Mouse (Mus musculus) lung, adult 2 months (tissue): ENCODE results near the gene Pex5. TPM values are rescaled to one million over a fixed set of nuclear protein-coding genes. Genes with fewer than 3 reads are reported as not detected.
A peak's percentile ranks its signal among the peaks of the same experiment; 100 is the strongest.
"Not testable (repeated sequence)": the region's sequence is repeated elsewhere in the genome, so short reads cannot be mapped to it uniquely, and the experiment has no call there.

Source experiments
- DNase-seq: peaks from one replicate; pipeline ENCODE4 v3.0.0; 2022
- H3K4me1 ChIP-seq: fragments of 200-500 bp; 2 replicates; pipeline ENCODE4 v1.6.1; 2011; ENCODE audit warnings: low read length; ENCODE audit not compliant: control insufficient read depth, insufficient read depth
- H3K4me3 ChIP-seq: fragments of 200-500 bp; replicated peaks from 2 replicates; pipeline ENCODE3; 2011; ENCODE audit warnings: low read depth, mild to moderate bottlenecking, control low read depth, low read length; ENCODE audit errors: extremely low read depth
- CTCF ChIP-seq: fragments of 200-500 bp; IDR thresholded peaks from 2 replicates; pipeline ENCODE4 v1.5.1; 2011; ENCODE audit warnings: mild to moderate bottlenecking, low read length, control low read depth; ENCODE audit not compliant: insufficient read depth
- POLR2A ChIP-seq: fragments of 200-500 bp; IDR thresholded peaks from 2 replicates; pipeline ENCODE4 v1.6.1; 2011; ENCODE audit warnings: low read depth, mild to moderate bottlenecking, control low read depth, low read length, borderline replicate concordance; ENCODE audit errors: extremely low read depth
- WGBS: fragments of 180-500 bp; shearing (Covaris S2); methylation state at CpG from one replicate; pipeline ENCODE4 v1.1.7; 2018; 5-methylcytosine and 5-hydroxymethylcytosine counted together
- polyA plus RNA-seq: library from polyadenylated mRNA; depleted of rRNA; stranded (reverse); fragments of >200 nt; gene quantifications from 2 replicates; pipeline ENCODE4 v1.2.3, GENCODE M21; 2012

Gene Pex5
- polyA plus RNA-seq, 1 experiment: 31.2 TPM

- Histone ChIP-seq H3K4me1 (no peaks in the 10 kb centered on the region; the same call in 1 of the 2 replicates), H3K4me3 (no peak overlapping the region)
- TF ChIP-seq CTCF: no peak
- no peak for TF ChIP-seq POLR2A
- no peak for DNase-seq
- 70% methylated on average over 3 of the region's 3 CpGs for WGBS
Observed at GRCm38 (mm10) chr6:124430379-124430778, 15.5 kb upstream of the Pex5 start.

GRCm38 (mm10) chr6:124427791-124428576 lies 13.1 kb upstream of the Pex5 start:
- Histone ChIP-seq H3K4me1 (no peaks in the 10 kb centered on the region; the same call in 1 of the 2 replicates), H3K4me3 (no peak overlapping the region)
- WGBS: 52% methylated on average over 5 of the region's 6 CpGs
- TF ChIP-seq POLR2A: no peak
- TF ChIP-seq CTCF: no peak
- no peak for DNase-seq

GRCm38 (mm10) chr6:124427289-124427688 lies 12.4 kb upstream of the Pex5 start:
- 61% methylated on average over 7 of the region's 7 CpGs for WGBS
- Histone ChIP-seq H3K4me1 (no peaks in the 10 kb centered on the region; the same call in 1 of the 2 replicates), H3K4me3 (no peak overlapping the region)
- no peak for DNase-seq
- TF ChIP-seq CTCF (no peak), POLR2A (no peak)

GRCm38 (mm10) chr6:124426604-124427003 lies 11.7 kb upstream of the Pex5 start:
- WGBS: 45% methylated on average over 3 of the region's 3 CpGs
- H3K4me1 ChIP-seq: no peaks in the 10 kb centered on the region; the same call in 1 of the 2 replicates
- TF ChIP-seq POLR2A (no peak), CTCF (no peak)
- no peak for DNase-seq
- H3K4me3 ChIP-seq: no peak overlapping the region

GRCm38 (mm10) chr6:124425523-124425922 lies 10.7 kb upstream of the Pex5 start:
- 69% methylated on average over 6 of the region's 6 CpGs for WGBS
- no peak for TF ChIP-seq CTCF
- TF ChIP-seq POLR2A: no peak
- DNase-seq: no peak
- H3K4me1 ChIP-seq: no peaks in the 10 kb centered on the region; the same call in 1 of the 2 replicates
- H3K4me3 ChIP-seq: no peak overlapping the region

- peak; percentile 23 for DNase-seq
- whole genome bisulfite sequencing: 39% methylated on average over 7 of the region's 7 CpGs
- not testable (repeated sequence) for H3K4me1 ChIP-seq, H3K4me3 ChIP-seq
Observed at GRCm38 (mm10) chr6:124425042-124425441, 10.2 kb upstream of the Pex5 start.

- no peak for DNase-seq
- H3K4me3 ChIP-seq: no peak overlapping the region
- TF ChIP-seq CTCF: no peak
- no peak for TF ChIP-seq POLR2A
- no peaks in the 10 kb centered on the region; the same call in 1 of the 2 replicates for H3K4me1 ChIP-seq
- WGBS: 15% methylated on average over 1 of the region's 1 CpGs
Observed at GRCm38 (mm10) chr6:124424068-124424498, 9.2 kb upstream of the Pex5 start.

GRCm38 (mm10) chr6:124418686-124419085 lies 3.8 kb upstream of the Pex5 start:
- no peak for TF ChIP-seq CTCF
- no peak for TF ChIP-seq POLR2A
- no peak overlapping the region for H3K4me3 ChIP-seq
- peaks cover 2% of the 10 kb centered on the region; the same call in 1 of the 2 replicates for H3K4me1 ChIP-seq
- no peak for DNase-seq
- WGBS: 84% methylated on average over 3 of the region's 3 CpGs

GRCm38 (mm10) chr6:124415347-124416088 lies 651 bp upstream of the Pex5 start:
- TF ChIP-seq POLR2A (no peak), CTCF (peak; percentile 68)
- H3K4me1 ChIP-seq: peaks cover 2% of the 10 kb centered on the region; the same call in 1 of the 2 replicates
- DNase-seq: peak; percentile 84
- WGBS: 2% methylated on average over 21 of the region's 21 CpGs
- H3K4me3 ChIP-seq: peak overlapping the region; percentile 78
